Mouse (Mus musculus) mammary gland, adult 2 months (tissue): ENCODE results near the gene Asb13. TPM values are rescaled to one million over a fixed set of nuclear protein-coding genes. Genes with fewer than 3 reads are reported as not detected.

ENCODE experiments used
- polyA plus RNA-seq: library from polyadenylated mRNA; depleted of rRNA; stranded (reverse); fragments of >200 nt; gene quantifications from 2 replicates; pipeline ENCODE4 v1.2.3, GENCODE M21; 2012; ENCODE audit warnings: low replicate concordance; rRNA removed

The Asb13 gene
- polyA plus RNA-seq = 16.9 TPM in 2 replicates

DNA sequence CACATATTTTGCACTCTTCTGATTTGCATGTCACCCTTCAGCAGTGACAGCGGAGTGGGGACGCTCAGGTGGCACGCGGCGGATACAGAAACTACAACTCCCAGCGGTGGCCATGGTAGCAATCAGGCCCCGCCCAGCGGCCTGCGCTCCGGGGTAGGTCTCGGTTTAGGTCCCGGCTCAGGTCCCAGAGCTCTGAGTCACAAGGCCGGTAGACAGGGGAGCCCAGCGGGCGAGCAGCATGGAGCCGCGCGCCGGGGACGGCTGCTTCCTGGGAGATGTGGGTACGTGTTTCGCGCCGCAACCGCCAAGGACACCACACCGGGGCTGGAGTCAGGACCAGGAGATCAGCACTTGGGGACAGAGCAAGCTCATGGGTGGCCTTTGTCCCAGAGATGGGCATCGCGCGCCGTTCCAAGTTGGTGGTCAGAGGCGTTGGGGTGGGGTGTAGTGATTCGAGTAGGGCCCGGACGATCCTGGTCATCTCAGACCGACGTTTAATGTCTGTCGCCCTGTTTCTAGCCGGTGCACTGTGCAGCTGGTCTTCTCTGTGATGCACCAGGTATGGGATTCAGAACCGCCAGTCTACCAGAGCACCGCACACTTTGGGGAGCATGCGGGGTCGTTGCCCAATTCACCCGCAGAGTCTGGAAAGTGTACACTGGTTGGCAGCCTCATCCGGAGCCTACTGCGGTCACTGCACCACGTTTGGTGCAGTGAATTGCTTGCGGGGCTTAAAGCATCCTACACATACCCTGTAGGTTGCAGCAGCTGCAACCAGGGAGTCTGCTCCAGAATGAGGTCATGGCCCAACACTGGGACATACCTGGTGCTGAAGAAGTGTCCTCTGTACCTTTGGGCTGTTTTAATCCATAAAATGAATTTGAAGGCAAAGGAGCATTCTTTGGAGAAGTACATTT is at the start of gene Asb13:
TSS of gene Asb13 (plus strand) at position 138 of the 917 bp plus-strand sequence.

DNA sequence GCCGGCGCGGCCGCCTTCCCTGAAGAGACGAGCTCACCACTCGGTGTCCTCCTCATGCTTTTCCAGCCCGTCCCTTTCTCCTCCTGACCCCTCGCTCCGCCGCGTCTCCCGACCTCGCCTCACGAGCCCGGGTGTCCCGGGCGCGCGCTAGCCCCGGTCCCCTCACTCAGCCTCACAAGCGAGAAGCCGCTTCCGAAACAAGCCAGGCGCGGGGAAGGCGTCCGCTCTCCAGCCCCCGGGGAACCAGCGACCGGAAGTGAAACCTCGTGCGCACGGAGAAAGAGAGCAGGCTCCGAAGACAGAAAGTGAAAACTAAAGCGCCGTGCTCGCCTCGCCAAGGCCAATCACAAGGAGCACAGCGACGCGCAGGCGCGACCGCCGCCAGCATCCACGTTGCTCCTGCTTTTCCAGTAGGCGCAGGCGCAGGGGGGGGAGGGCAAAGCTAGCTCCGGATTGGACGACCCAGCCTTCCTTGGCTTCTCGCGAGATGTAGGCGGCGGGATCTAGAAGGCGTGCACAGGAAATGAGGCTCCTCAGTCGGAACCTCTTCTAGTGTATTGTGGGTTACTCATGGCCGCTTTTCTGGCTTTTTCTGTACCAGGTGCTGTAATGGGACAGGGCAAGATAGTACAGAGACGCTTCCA is 22.9 kb upstream of the Asb13 start, which contains the start of gene Fam208b:
TSS of gene Fam208b (minus strand) at position 314 of the 644 bp plus-strand sequence.

Other genes with a start within 250 kb of the Asb13 start
- gene Gdi2, start 96.0 kb upstream of the Asb13 start, polyA plus RNA-seq = 133 and 234 TPM in 2 replicates
- 2.8 and 5.7 TPM in 2 replicates for gene Fam208b, start 22.9 kb upstream of the Asb13 start, polyA plus RNA-seq
- 0.41 and 5.0 TPM in 2 replicates for gene Calml3, start 170.3 kb downstream of the Asb13 start, polyA plus RNA-seq
- gene Calm4, start 203.7 kb downstream of the Asb13 start, polyA plus RNA-seq = 4.7 TPM in 1 of 2 replicates, not detected in the other
- gene Calm5, start 220.1 kb downstream of the Asb13 start, polyA plus RNA-seq = 0.42 TPM in 1 of 2 replicates, not detected in the other